Comparison of ENCODE assay signal across 9 mouse cellular contexts in genomic region chr11:5015720-5016119, GRCm38 (mm10). TPM values are rescaled to one million over a fixed set of nuclear protein-coding genes. Genes with fewer than 3 reads are reported as not detected.
A peak's percentile ranks its signal among the peaks of the same experiment; 100 is the strongest.
DNase-seq lines count a peak whose midpoint lies in the region; ATAC-seq lines count a peak whose summit lies in the region.
"Had no signal": no experiment of that assay in that cellular context is flagged by ENCODE, and none has a peak within 500 bp of the region (broad histone marks: within the 10 kb centered on the region; RNA-seq: fewer than 3 reads in every experiment).

No protein-coding gene starts in this region.

- H3K27me3 ChIP-seq in limb, embryonic 11.5 days (ENCODE audit: control insufficient read depth, insufficient read depth, low read length) = no peaks in the 10 kb centered on the region
- no peaks in the 10 kb centered on the region for H3K27me3 ChIP-seq in midbrain, embryonic 13.5 days
- H3K27me3 ChIP-seq: embryonic facial prominence, embryonic 13.5 days had no signal

- no peaks in the 10 kb centered on the region for H3K4me1 ChIP-seq in limb, embryonic 11.5 days (ENCODE audit: control insufficient read depth, insufficient read depth, low read length)
- no peaks in the 10 kb centered on the region for H3K4me1 ChIP-seq in midbrain, embryonic 13.5 days (replicated peaks)
- H3K4me1 ChIP-seq: embryonic facial prominence, embryonic 13.5 days had no signal

- H3K4me2 ChIP-seq in limb, embryonic 11.5 days (ENCODE audit: low read depth, severe bottlenecking) = no peak overlapping the region
- H3K4me2 ChIP-seq in midbrain, embryonic 13.5 days (replicated peaks) = no peak overlapping the region
- H3K4me2 ChIP-seq: embryonic facial prominence, embryonic 13.5 days had no signal

- H3K9ac ChIP-seq in limb, embryonic 11.5 days (ENCODE audit: low read length) = no peak overlapping the region
- no peak overlapping the region for H3K9ac ChIP-seq in midbrain, embryonic 13.5 days (replicated peaks)
- H3K9ac ChIP-seq: embryonic facial prominence, embryonic 13.5 days had no signal

- no peak overlapping the region for H3K4me3 ChIP-seq in limb, embryonic 11.5 days (ENCODE audit: low read depth, low read length)
- H3K4me3 ChIP-seq in midbrain, embryonic 13.5 days (replicated peaks) = no peak overlapping the region
- H3K4me3 ChIP-seq: embryonic facial prominence, embryonic 13.5 days had no signal

- peaks cover 19% of the 10 kb centered on the region for H3K36me3 ChIP-seq in limb, embryonic 11.5 days (ENCODE audit: control insufficient read depth, insufficient read depth, low read length)
- H3K36me3 ChIP-seq in midbrain, embryonic 13.5 days = peaks cover 94% of the 10 kb centered on the region

- no peak for ATAC-seq in limb, embryonic 11.5 days (ENCODE audit: insufficient number of reproducible peaks, low FRiP score, low TSS enrichment, low read depth)
- no peak for ATAC-seq in midbrain, embryonic 13.5 days

- peak; percentile 48 to 58 for DNase-seq in urinary bladder, adult 18-20 months (ENCODE audit: low spot score in 2 of 2)
- DNase-seq in urinary bladder, adult 2 months (ENCODE audit: low spot score) = no peak
- DNase-seq in cerebellum, adult 18-20 months = peak; percentile 93 to 97
- peak; percentile 50 to 63 for DNase-seq in frontal cortex, postnatal 14 days (ENCODE audit: low spot score in 2 of 2)
- peak; percentile 43 to 64 for DNase-seq in kidney, adult 8-10 months
- DNase-seq in limb, embryonic 11.5 days (ENCODE audit: low spot score) = peak; percentile 36
- DNase-seq in retina, embryonic 14.5 days (ENCODE audit: low spot score) = peak; percentile 56

- 53% methylated on average over 2 of the region's 2 CpGs for WGBS in limb, embryonic 11.5 days
- 53% methylated on average over 2 of the region's 2 CpGs for WGBS in midbrain, embryonic 13.5 days

- no peaks in the 10 kb centered on the region for H3K9me3 ChIP-seq in limb, embryonic 11.5 days (ENCODE audit: control insufficient read depth, low read length)
- no peaks in the 10 kb centered on the region for H3K9me3 ChIP-seq in midbrain, embryonic 13.5 days
- H3K9me3 ChIP-seq: embryonic facial prominence, embryonic 13.5 days had no signal

- no peak overlapping the region for H3K27ac ChIP-seq in limb, embryonic 11.5 days (replicated peaks; ENCODE audit: low read depth, low read length)
- H3K27ac ChIP-seq in midbrain, embryonic 13.5 days = no peak overlapping the region
- H3K27ac ChIP-seq: embryonic facial prominence, embryonic 13.5 days had no signal

RNA-seq across cellular contexts. Expression of gene Ap1b1, which starts 29.1 kb away (rescaled TPM):
- polyA plus RNA-seq in urinary bladder, adult 2 months (2012; rRNA removed) = 61.9 and 63.1 TPM in 2 replicates
- polyA plus RNA-seq in limb, embryonic 11.5 days (2014; fragmentation: Nextera tagmentation; extraction: Ambion mirVana) = 48.9 and 52.2 TPM in 2 replicates
- polyA plus RNA-seq in midbrain, embryonic 13.5 days (2015; fragmentation: Nextera tagmentation; extraction: Ambion mirVana) = 87.2 and 93.9 TPM in 2 replicates

RNA-seq across cellular contexts. Expression of gene Rasl10a, which starts 42.2 kb away (rescaled TPM):
- polyA plus RNA-seq in urinary bladder, adult 2 months (2012; rRNA removed) = 2.0 and 3.6 TPM in 2 replicates
- 0.84 and 0.91 TPM in 2 replicates for polyA plus RNA-seq in limb, embryonic 11.5 days (2014; fragmentation: Nextera tagmentation; extraction: Ambion mirVana)
- polyA plus RNA-seq in midbrain, embryonic 13.5 days (2015; fragmentation: Nextera tagmentation; extraction: Ambion mirVana) = 0.55 and 0.66 TPM in 2 replicates

RNA-seq across cellular contexts. Expression of gene Gas2l1, which starts 49.4 kb away (rescaled TPM):
- 45.8 and 50.5 TPM in 2 replicates for polyA plus RNA-seq in urinary bladder, adult 2 months (2012; rRNA removed)
- polyA plus RNA-seq in limb, embryonic 11.5 days (2014; fragmentation: Nextera tagmentation; extraction: Ambion mirVana) = 30.3 and 34.2 TPM in 2 replicates
- polyA plus RNA-seq in midbrain, embryonic 13.5 days (2015; fragmentation: Nextera tagmentation; extraction: Ambion mirVana) = 13.0 and 20.9 TPM in 2 replicates
